17 mouse cellular contexts compared by ENCODE assay signal in the genomic region with DNA sequence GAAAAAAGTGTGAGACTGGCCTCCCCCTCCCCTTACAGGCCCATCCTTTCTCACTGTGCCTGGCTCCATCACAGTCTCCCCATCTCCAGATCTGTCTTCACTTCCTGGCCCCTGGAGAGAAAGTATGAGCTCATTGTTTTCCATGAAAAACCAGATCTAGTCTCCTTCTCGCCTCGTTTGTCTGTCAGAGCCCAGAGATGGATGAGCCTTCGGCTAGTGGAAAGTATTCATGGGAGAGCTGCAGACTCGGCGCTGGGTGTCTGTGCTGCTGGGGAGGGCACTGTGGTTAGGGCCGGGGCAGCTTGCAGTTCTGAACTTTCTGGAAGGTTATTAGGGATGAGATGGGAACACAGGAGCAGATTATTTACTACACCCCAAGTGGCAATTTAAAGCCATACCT.
DNase-seq lines count a peak whose midpoint lies in the region; ATAC-seq lines count a peak whose summit lies in the region.
"Had no signal": no experiment of that assay in that cellular context is flagged by ENCODE, and none has a peak within 500 bp of the region (broad histone marks: within the 10 kb centered on the region; RNA-seq: fewer than 3 reads in every experiment).

No protein-coding gene starts in this region.

- ATAC-seq in CD4-positive, CD25-positive, alpha-beta regulatory T cell, adult 4 months = no peak
- no peak for ATAC-seq in cerebellum, adult (ENCODE audit: insufficient number of reproducible peaks, low FRiP score, low TSS enrichment)
- ATAC-seq: forebrain, embryonic 16.5 days; inflammation-experienced regulatory T-cells, adult 6 months; lung, postnatal 0 days had no signal

- peak; percentile 12 for DNase-seq in retina, postnatal 1 day
- DNase-seq in retina, embryonic 14.5 days (ENCODE audit: low spot score) = no peak
- DNase-seq in embryo, embryonic 9.5 days (ENCODE audit: extremely low spot score) = peak; percentile 4
- peak; percentile 48 for DNase-seq in mesoderm, embryonic 11.5 days (ENCODE audit: low read depth, low spot score)
- no peak for DNase-seq in spleen, postnatal 36 days (ENCODE audit: low spot score in 2 of 2)
- DNase-seq: adrenal gland, postnatal 36 days; cerebellum, adult 18-20 months; heart, postnatal 10 days; kidney, adult 2 months; kidney, postnatal 25 days; midbrain, embryonic 14.5 days; right cerebral cortex, postnatal 4 days had no signal

Comparison
In these comparisons a context has a peak if more than half of its experiments do, and no peak if none do; other contexts are left out.
1. DNase-seq: peak in retina, postnatal 1 day (single experiment), embryo, embryonic 9.5 days (single experiment) and mesoderm, embryonic 11.5 days (single experiment); none in retina, embryonic 14.5 days (single experiment) and spleen, postnatal 36 days (0 of 2).